25 mouse cellular contexts compared by ENCODE assay signal in genomic region chr6:24173951-24174350, GRCm38 (mm10). TPM values are rescaled to one million over a fixed set of nuclear protein-coding genes. Genes with fewer than 3 reads are reported as not detected.
DNase-seq lines count a peak whose midpoint lies in the region; ATAC-seq and TF ChIP-seq lines count a peak whose summit lies in the region.
"Had no signal": no experiment of that assay in that cellular context is flagged by ENCODE, and none has a peak within 500 bp of the region (broad histone marks: within the 10 kb centered on the region; RNA-seq: fewer than 3 reads in every experiment).

No protein-coding gene starts in this region.

- TF ChIP-seq EP300 in stomach, postnatal 0 days (optimal IDR thresholded peaks at IDR 0.05) = no peak

- no peaks in the 10 kb centered on the region for H3K27me3 ChIP-seq in forebrain, embryonic 14.5 days (replicated peaks; ENCODE audit: control insufficient read depth, insufficient read depth, low read length)
- H3K27me3 ChIP-seq in forebrain, embryonic 11.5 days (ENCODE audit: control insufficient read depth, insufficient read depth, low read length) = no peaks in the 10 kb centered on the region
- no peaks in the 10 kb centered on the region for H3K27me3 ChIP-seq in stomach, postnatal 0 days (ENCODE audit: control insufficient read depth, insufficient read depth, low read length)
- no peaks in the 10 kb centered on the region for H3K27me3 ChIP-seq in thymus, adult 2 months (ENCODE audit: control insufficient read depth, insufficient read depth, low read length)
- H3K27me3 ChIP-seq: CH12.LX; embryonic facial prominence, embryonic 12.5 days; embryonic facial prominence, embryonic 15.5 days; hindbrain, embryonic 12.5 days; intestine, embryonic 15.5 days had no signal

- no peak for TF ChIP-seq POLR2A in thymus, adult 2 months (IDR thresholded peaks at IDR 0.05; ENCODE audit: control insufficient read depth, extremely low read depth, insufficient read depth, low read length, poor library complexity)

- H3K27ac ChIP-seq in forebrain, embryonic 14.5 days (ENCODE audit: low read depth, low read length) = no peak overlapping the region
- H3K27ac ChIP-seq in forebrain, embryonic 11.5 days (ENCODE audit: low read depth, low read length) = no peak overlapping the region
- H3K27ac ChIP-seq in stomach, postnatal 0 days (replicated peaks) = no peak overlapping the region
- H3K27ac ChIP-seq in thymus, adult 2 months (ENCODE audit: control insufficient read depth, insufficient read depth, low read length) = no peak overlapping the region
- H3K27ac ChIP-seq: embryonic facial prominence, embryonic 12.5 days; embryonic facial prominence, embryonic 15.5 days; hindbrain, embryonic 12.5 days; intestine, embryonic 15.5 days had no signal

- H3K4me1 ChIP-seq in forebrain, embryonic 14.5 days (ENCODE audit: control insufficient read depth, insufficient read depth, low read length) = no peaks in the 10 kb centered on the region
- no peaks in the 10 kb centered on the region for H3K4me1 ChIP-seq in forebrain, embryonic 11.5 days (replicated peaks; ENCODE audit: control insufficient read depth, insufficient read depth, low read length)
- no peaks in the 10 kb centered on the region for H3K4me1 ChIP-seq in stomach, postnatal 0 days (replicated peaks; ENCODE audit: control insufficient read depth, insufficient read depth)
- H3K4me1 ChIP-seq in thymus, adult 2 months (replicated peaks; ENCODE audit: control insufficient read depth, insufficient read depth, low read length) = no peaks in the 10 kb centered on the region
- H3K4me1 ChIP-seq: embryonic facial prominence, embryonic 12.5 days; embryonic facial prominence, embryonic 15.5 days; hindbrain, embryonic 12.5 days; intestine, embryonic 15.5 days had no signal

- H3K36me3 ChIP-seq in forebrain, embryonic 14.5 days (ENCODE audit: control insufficient read depth, insufficient read depth, low read length) = no peaks in the 10 kb centered on the region
- H3K36me3 ChIP-seq in forebrain, embryonic 11.5 days (ENCODE audit: control insufficient read depth, insufficient read depth, low read length) = no peaks in the 10 kb centered on the region
- no peaks in the 10 kb centered on the region for H3K36me3 ChIP-seq in stomach, postnatal 0 days (ENCODE audit: control insufficient read depth, insufficient read depth, low read length)
- no peaks in the 10 kb centered on the region for H3K36me3 ChIP-seq in thymus, adult 2 months (ENCODE audit: control insufficient read depth, insufficient read depth, low read length)
- H3K36me3 ChIP-seq: embryonic facial prominence, embryonic 12.5 days; embryonic facial prominence, embryonic 15.5 days; G1E; hindbrain, embryonic 12.5 days; intestine, embryonic 15.5 days had no signal

- no peak overlapping the region for H3K9ac ChIP-seq in forebrain, embryonic 14.5 days (ENCODE audit: low read length)
- no peak overlapping the region for H3K9ac ChIP-seq in forebrain, embryonic 11.5 days (ENCODE audit: low read length)
- no peak overlapping the region for H3K9ac ChIP-seq in stomach, postnatal 0 days (ENCODE audit: low read length)
- H3K9ac ChIP-seq: embryonic facial prominence, embryonic 12.5 days; embryonic facial prominence, embryonic 15.5 days; hindbrain, embryonic 12.5 days; intestine, embryonic 15.5 days had no signal

- TF ChIP-seq CTCF in stomach, postnatal 0 days (IDR thresholded peaks at IDR 0.05; ENCODE audit: low read depth) = no peak
- TF ChIP-seq CTCF in thymus, adult 2 months (IDR thresholded peaks at IDR 0.05; ENCODE audit: borderline replicate concordance, control insufficient read depth, extremely low read depth, insufficient read depth, low read length, poor library complexity) = no peak

- DNase-seq in cerebellum, adult 9-10 months = peak; percentile 30
- DNase-seq in cerebellum, postnatal 25 days = no peak
- peak; percentile 39 for DNase-seq in forebrain, embryonic 14.5 days (ENCODE audit: low spot score)
- no peak for DNase-seq in forebrain, embryonic 11.5 days (ENCODE audit: low spot score)
- no peak for DNase-seq in stomach, postnatal 0 days (ENCODE audit: low spot score)
- DNase-seq in thymus, adult 2 months = no peak
- DNase-seq: adrenal gland, postnatal 10 days; adrenal gland, postnatal 36 days; cerebellum, adult 11-12 months; cerebellum, adult 8-10 months; cerebellum, postnatal 14 days; gastrocnemius, postnatal 10 days; heart, adult 11 months; kidney, adult 11 months; kidney, adult 8-10 months had no signal

- H3K9me3 ChIP-seq in forebrain, embryonic 14.5 days (replicated peaks; ENCODE audit: control insufficient read depth, low read length) = no peaks in the 10 kb centered on the region
- H3K9me3 ChIP-seq in forebrain, embryonic 11.5 days (ENCODE audit: control insufficient read depth, low read length) = no peaks in the 10 kb centered on the region
- H3K9me3 ChIP-seq in stomach, postnatal 0 days (ENCODE audit: control insufficient read depth, low read length) = no peaks in the 10 kb centered on the region
- H3K9me3 ChIP-seq: embryonic facial prominence, embryonic 12.5 days; embryonic facial prominence, embryonic 15.5 days; G1E; hindbrain, embryonic 12.5 days; intestine, embryonic 15.5 days had no signal

- H3K4me3 ChIP-seq in forebrain, embryonic 14.5 days (ENCODE audit: low read depth, low read length) = no peak overlapping the region
- no peak overlapping the region for H3K4me3 ChIP-seq in forebrain, embryonic 11.5 days (ENCODE audit: low read depth, low read length)
- no peak overlapping the region for H3K4me3 ChIP-seq in stomach, postnatal 0 days (ENCODE audit: low read depth, low read length)
- H3K4me3 ChIP-seq in thymus, adult 2 months (ENCODE audit: control insufficient read depth, insufficient read depth, low read length) = no peak overlapping the region
- H3K4me3 ChIP-seq: embryonic facial prominence, embryonic 12.5 days; embryonic facial prominence, embryonic 15.5 days; hindbrain, embryonic 12.5 days; intestine, embryonic 15.5 days had no signal

- ATAC-seq in forebrain, embryonic 14.5 days = peak; percentile 67
- no peak for ATAC-seq in forebrain, embryonic 11.5 days (replicated peaks; ENCODE audit: low FRiP score)
- peak; percentile 54; the same call in 1 of the 2 replicates for ATAC-seq in stomach, postnatal 0 days (ENCODE audit: low FRiP score, low TSS enrichment)
- ATAC-seq: hindbrain, embryonic 16.5 days; intestine, embryonic 15.5 days; Patski had no signal

- H3K4me2 ChIP-seq in forebrain, embryonic 14.5 days (ENCODE audit: low read length) = no peak overlapping the region
- H3K4me2 ChIP-seq in forebrain, embryonic 11.5 days (ENCODE audit: low read depth, low read length, severe bottlenecking) = no peak overlapping the region
- H3K4me2 ChIP-seq in stomach, postnatal 0 days (replicated peaks; ENCODE audit: low read depth) = no peak overlapping the region
- H3K4me2 ChIP-seq: embryonic facial prominence, embryonic 12.5 days; embryonic facial prominence, embryonic 15.5 days; heart, embryonic 11.5 days; hindbrain, embryonic 12.5 days; intestine, embryonic 15.5 days had no signal

RNA-seq across cellular contexts. Expression of gene Slc13a1, which starts 6.1 kb away (rescaled TPM):
- polyA plus RNA-seq in forebrain, embryonic 14.5 days (2014; fragmentation: Nextera tagmentation; extraction: Ambion mirVana) = 0.09 and 0.12 TPM in 2 replicates
- polyA plus RNA-seq in forebrain, embryonic 11.5 days (2014; fragmentation: Nextera tagmentation; extraction: Ambion mirVana) = 0.07 TPM in 1 of 2 replicates, not detected in the other
- 0.04 TPM in 1 of 2 replicates, not detected in the other for polyA plus RNA-seq in stomach, postnatal 0 days (2015; fragmentation: Nextera tagmentation; extraction: Ambion mirVana)
- 0.08 TPM in 1 of 2 replicates, not detected in the other for polyA plus RNA-seq in thymus, adult 2 months (2012; rRNA removed)
- polyA plus RNA-seq: G1E; heart, embryonic 14.5 days; Patski had no signal

Comparison
In these comparisons a context has a peak if more than half of its experiments do, and no peak if none do; other contexts are left out.
1. DNase-seq: peak in cerebellum, adult 9-10 months (single experiment) and forebrain, embryonic 14.5 days (single experiment); none in cerebellum, postnatal 25 days (0 of 2), forebrain, embryonic 11.5 days (single experiment), stomach, postnatal 0 days (single experiment) and thymus, adult 2 months (single experiment).